Mouse (Mus musculus) olfactory bulb, adult 2 months (tissue): ENCODE data around the gene Cdkal1.

Experiments used
- CTCF ChIP-seq: fragments of 200-500 bp; IDR thresholded peaks from 2 replicates; pipeline ENCODE4 v1.5.1; 2012; ENCODE audit warnings: low read depth, mild to moderate bottlenecking, low read length, moderate library complexity; ENCODE audit not compliant: insufficient read depth
- POLR2A ChIP-seq: fragments of 200-500 bp; IDR thresholded peaks from 2 replicates; pipeline ENCODE4 v1.6.1; 2012; ENCODE audit warnings: mild to moderate bottlenecking, low read depth, low read length, moderate library complexity; ENCODE audit not compliant: insufficient read depth

- TF ChIP-seq CTCF (no peak), POLR2A (no peak)
Measured at GRCm38 (mm10) chr13:29902676-29903075, 47.2 kb upstream of the Cdkal1 start.
